Mouse (Mus musculus) spleen, adult 18-20 months (tissue): Measurements from ENCODE around the gene 1110008P14Rik.
"Not testable (repeated sequence)": the region's sequence is repeated elsewhere in the genome, so short reads cannot be mapped to it uniquely, and the experiment has no call there.

Experiments used
- DNase-seq, 2 experiments: peaks; one replicate each; pipeline ENCODE4 v3.0.0; 2022; ENCODE audit warnings: mixed read lengths in 2 of 2

Gene 1110008P14Rik

GRCm38 (mm10) chr2:32362817-32363340 lies 18.9 kb downstream of the 1110008P14Rik start:
- DNase-seq: peak; percentile 80 to 92

- DNase-seq: not testable (repeated sequence)
Measured at GRCm38 (mm10) chr2:32362274-32362673, 19.5 kb downstream of the 1110008P14Rik start.

- peak; percentile 62 to 79 for DNase-seq
Measured at GRCm38 (mm10) chr2:32361437-32361836, 20.3 kb downstream of the 1110008P14Rik start.

DNA sequence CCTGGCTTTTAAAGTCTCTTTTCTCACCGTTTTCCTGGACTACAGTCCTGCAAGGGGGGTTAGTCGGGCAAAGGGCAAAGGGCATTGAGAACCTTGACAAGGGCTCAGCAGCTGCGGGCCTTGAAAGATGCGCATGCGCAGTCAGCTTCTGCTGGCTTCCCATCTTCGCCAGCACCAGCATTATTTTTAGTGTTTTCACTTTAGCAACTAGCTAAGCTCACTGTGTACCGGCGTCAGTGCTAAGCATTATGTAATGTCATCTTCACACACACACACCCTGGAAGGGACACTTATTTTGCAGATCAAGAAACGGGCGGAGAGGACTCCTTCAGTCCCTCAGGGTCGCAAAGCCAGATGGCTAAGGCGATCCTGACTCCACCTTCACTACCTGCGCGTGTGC lies 21.0 kb downstream of the 1110008P14Rik start:
- peak; percentile 48 to 60 for DNase-seq

DNA sequence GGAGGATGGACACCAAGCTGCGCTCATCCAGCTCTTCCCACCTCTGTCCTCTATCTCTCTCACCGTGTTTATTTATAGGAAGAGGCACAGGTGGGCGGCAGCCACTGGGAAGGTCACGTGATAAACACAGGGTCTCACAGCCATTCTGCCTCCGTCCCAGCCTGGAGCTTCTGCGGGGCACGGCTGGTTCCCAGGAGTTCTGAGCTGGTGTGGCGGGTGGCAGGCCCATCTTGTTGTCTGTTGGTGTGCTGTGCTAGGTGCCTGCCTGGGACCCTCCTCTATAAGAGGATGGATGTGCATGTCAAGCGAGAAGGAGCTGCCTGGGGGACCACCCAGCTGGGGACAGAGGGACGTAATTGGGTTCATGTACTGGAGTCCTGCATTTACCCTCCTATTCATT lies 23.4 kb downstream of the 1110008P14Rik start:
- DNase-seq: no peak

DNA sequence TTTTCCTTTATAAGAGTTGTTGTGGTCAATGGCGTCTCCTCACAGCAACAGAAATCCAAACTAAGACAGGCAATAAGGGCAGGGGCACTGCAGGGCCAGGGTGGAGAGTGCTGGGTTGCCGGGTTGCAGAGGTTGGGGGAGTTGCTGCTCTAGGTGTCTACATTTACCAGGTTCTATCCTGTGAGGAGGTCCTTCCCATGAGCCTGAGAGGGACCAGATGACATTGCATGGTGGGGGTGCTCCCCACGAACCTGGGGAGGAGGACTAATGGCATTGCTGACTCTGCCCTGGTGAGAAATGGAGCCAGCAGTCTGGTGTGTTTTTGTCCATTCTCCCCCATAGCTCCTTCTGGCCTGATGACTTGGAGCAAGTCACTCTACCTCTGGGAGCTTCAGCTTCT lies 24.0 kb downstream of the 1110008P14Rik start:
- DNase-seq: no peak

DNA sequence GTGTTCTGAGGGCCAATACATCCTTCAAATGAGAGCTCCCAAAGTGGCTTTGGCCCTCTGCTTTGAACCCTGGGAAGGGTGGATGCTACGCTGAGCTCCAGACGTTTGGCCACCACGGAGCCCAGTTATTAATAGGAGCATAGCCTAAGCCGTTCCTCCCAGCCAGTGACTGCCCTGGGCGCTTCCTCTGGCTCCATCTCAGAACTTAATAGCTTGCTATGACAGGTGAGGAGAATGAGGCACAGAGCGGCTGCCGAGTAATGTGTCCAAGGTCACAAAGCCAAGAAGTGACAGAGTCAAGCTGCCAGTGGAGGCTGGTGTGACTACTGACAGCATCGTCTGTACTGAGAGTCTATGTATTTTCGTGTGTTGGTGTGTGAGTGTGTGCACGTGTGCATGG lies 25.5 kb downstream of the 1110008P14Rik start:
- no peak for DNase-seq

GRCm38 (mm10) chr2:32354336-32354895 lies 27.3 kb downstream of the 1110008P14Rik start:
- DNase-seq: no peak

DNA sequence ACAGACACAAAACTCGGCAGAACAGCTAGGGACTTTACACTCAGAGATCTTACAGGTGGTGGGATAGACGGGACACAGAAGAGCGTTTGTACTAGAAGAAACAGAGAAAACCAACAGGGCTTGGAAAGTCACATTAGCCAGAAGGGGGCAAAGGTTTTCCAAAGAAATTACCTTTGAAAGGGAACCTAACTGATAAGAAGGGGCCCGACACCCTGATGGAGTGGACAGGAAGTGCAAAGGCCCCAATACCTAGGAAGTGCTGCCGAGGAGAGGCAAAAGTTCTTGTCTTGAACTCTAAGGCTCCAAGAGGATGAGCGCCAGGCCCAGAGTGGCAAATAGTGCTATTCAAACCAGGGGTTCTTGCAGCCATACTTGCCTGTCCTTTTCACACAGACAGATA lies 27.9 kb downstream of the 1110008P14Rik start:
- no peak for DNase-seq

DNA sequence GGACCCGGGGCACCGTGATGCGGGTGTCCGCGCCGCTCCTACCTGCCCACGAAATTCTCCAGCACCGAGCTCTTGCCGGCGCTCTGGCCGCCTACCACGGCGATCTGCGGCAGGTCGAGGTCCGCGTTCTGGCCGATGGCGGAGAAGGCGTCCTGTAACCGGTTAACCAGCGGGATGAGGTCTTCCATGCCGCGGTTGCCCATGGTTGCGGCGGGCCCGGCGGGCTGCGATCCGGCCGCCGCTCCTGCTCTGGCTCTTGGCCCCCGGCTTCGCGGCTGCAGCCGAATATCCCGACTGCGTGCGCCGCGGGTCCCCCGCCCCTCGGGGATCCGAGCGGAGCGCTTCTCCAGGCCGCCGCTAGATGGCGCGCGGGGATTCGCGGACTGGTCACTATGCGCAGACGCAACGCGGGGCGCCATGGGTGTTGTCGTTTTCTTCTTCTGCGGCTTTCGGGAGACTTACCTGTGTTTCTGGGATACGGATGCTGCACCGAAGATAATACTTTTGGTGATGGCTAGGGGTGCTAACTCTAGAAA lies 28.7 kb downstream of the 1110008P14Rik start, which contains the start of gene Dnm1:
TSS of gene Dnm1 (minus strand) at position 332 of the 536 bp plus-strand sequence.
- DNase-seq: peak; percentile 70 to 89

DNA sequence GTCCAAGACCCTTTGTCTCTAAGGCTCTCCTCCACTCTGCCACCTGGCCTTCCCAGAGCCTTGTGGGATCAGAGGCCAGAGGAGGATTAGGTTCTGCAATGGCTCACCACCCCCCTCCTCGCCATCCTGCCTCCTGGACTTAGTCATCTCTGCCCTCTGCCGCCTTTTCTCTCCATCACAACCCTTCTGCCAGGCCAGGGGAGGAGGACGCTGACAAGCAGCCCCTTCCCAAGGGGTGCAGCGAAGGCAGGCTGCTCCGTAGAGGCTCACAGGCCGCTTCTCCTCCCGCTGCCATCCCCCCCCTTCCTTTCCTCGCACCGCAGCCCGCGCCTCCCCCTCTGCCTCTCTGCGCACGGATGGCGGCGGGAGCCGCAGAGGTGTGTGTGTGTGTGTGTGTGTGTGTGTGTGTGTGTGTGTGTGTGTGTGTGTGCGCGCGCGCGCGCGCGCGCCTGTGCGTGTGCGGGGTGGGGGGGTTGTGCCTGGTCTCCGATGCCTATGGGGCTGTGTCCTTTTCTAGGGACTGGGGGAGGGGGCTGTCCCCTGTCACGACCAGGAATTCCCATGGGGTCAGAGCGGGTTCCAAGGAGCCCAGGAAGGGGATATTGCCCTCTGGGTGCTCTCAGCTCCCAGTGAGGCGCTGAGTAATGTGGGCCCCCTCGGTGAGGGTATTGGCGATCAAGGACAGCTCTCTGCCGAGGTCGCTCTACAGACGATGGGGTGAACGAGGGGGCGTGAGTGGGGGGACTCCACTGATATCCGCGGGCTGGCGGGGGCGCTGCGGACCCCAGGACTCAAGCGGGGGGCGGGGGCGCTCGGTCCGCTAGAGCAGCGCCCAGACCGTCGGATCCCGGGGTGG lies 29.4 kb downstream of the 1110008P14Rik start, which contains the start of gene Ciz1:
TSS of gene Ciz1 (plus strand) at position 177 of the 856 bp plus-strand sequence.
- DNase-seq: peak in 1 of 2 experiments; percentile 12

DNA sequence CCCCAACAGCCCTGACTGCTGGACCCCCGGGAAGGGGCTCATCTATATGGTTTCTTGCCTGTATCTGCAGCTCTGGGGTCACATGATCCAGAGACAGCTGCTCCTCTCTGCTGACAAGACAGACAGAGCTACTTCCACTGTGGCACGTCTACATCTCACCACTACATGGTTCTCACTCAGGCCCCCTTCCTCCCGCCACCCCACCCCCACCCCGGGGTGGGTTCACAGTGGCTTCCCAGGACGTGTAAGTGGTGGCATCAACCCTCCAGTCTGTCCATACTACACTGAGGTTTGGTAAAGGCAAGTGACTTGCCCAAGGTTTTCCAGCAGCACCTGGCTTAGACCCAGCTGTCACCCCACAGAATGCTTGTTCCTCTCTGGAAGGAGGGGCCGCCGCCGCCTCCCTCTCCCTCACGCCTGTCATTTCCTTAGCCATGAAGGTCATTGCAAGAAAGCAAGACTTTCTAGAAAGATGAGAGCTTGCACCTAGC lies 30.2 kb downstream of the 1110008P14Rik start:
- no peak for DNase-seq

- DNase-seq: no peak
Measured at GRCm38 (mm10) chr2:32350471-32351051, 31.2 kb downstream of the 1110008P14Rik start.

DNA sequence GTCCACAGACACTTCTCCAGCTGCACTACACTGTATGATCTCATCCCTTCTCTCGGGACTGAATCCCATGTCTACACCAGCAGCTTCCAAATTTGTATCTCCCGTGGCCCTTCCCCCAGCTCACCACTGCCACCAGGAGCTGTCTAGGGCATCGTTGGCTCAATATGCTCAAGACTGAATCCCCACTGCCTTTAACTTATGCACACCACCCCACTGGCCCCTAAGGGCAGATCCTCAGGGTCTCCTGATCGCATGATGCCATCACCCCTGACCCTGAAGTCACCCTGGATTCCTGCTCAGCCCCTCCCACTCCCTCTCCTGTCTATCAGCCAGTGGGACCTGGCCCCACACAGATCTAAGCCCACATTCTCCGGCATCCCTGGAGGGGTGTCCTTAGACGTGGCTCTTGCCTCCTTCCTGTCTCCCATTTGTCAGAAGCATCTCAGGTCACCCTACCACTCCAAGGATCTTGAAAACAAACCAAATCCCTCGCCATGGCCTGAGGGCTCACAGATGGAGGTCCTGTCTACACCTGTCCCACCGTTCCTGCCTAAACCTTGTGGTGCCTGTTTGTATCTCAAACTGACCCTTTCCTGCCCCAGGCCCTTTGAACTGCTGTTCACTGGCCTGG lies 32.0 kb downstream of the 1110008P14Rik start:
- DNase-seq: no peak

- no peak for DNase-seq
Measured at GRCm38 (mm10) chr2:32348311-32348710, 33.4 kb downstream of the 1110008P14Rik start.

GRCm38 (mm10) chr2:32347019-32347418 lies 34.7 kb downstream of the 1110008P14Rik start:
- DNase-seq: no peak

- no peak for DNase-seq
Measured at GRCm38 (mm10) chr2:32344598-32345321, 37.0 kb downstream of the 1110008P14Rik start.

- no peak for DNase-seq
Measured at GRCm38 (mm10) chr2:32344056-32344455, 37.7 kb downstream of the 1110008P14Rik start.

DNA sequence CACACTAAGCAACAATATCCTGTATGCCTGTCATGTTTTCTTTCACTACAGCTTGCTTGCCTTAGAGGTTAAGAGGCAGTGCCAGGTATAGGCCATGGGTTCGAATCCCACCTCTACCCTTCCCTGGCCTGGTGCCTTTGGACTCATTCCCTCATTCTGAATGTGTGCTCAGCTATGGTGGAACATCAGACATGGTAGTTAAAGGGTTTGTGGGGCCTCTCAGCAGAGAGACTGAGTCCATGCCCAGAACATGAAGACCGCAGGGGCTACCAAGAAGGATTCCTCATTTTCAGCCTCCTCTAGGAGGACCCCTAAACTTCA lies 38.4 kb downstream of the 1110008P14Rik start:
- DNase-seq: no peak

GRCm38 (mm10) chr2:32342539-32343350 lies 39.0 kb downstream of the 1110008P14Rik start:
- no peak for DNase-seq

- DNase-seq: no peak
Measured at GRCm38 (mm10) chr2:32342039-32342438, 39.7 kb downstream of the 1110008P14Rik start.
